In genomic region chr5:85285856-85286255, GRCm38 (mm10) we compare ENCODE assay signal across 24 mouse cellular contexts.
DNase-seq lines count a peak whose midpoint lies in the region; ATAC-seq and TF ChIP-seq lines count a peak whose summit lies in the region.
"Had no signal": no experiment of that assay in that cellular context is flagged by ENCODE, and none has a peak within 500 bp of the region (broad histone marks: within the 10 kb centered on the region; RNA-seq: fewer than 3 reads in every experiment).

No protein-coding gene starts in this region.

- no peak overlapping the region; the same call in 1 of the 2 replicates for H3K27ac ChIP-seq in hindbrain, embryonic 14.5 days
- H3K27ac ChIP-seq: embryonic facial prominence, embryonic 12.5 days; embryonic facial prominence, embryonic 15.5 days; forebrain, embryonic 15.5 days; heart, adult 2 months; heart, embryonic 10.5 days; heart, embryonic 13.5 days; hindbrain, embryonic 12.5 days had no signal

- no peaks in the 10 kb centered on the region for H3K36me3 ChIP-seq in hindbrain, embryonic 14.5 days (replicated peaks; ENCODE audit: control insufficient read depth, insufficient read depth)
- H3K36me3 ChIP-seq: embryonic facial prominence, embryonic 12.5 days; embryonic facial prominence, embryonic 15.5 days; forebrain, embryonic 15.5 days; heart, embryonic 10.5 days; heart, embryonic 13.5 days; hindbrain, embryonic 12.5 days had no signal

- no peak for TF ChIP-seq CTCF in brain, embryonic 14.5 days (IDR thresholded peaks at IDR 0.05; ENCODE audit: borderline replicate concordance, extremely low read depth, insufficient read depth, insufficient read length)

- ATAC-seq in hindbrain, embryonic 14.5 days (ENCODE audit: low FRiP score): no peak
- ATAC-seq in monocyte, adult 5-6 weeks (replicated peaks; ENCODE audit: insufficient number of reproducible peaks, low FRiP score, low TSS enrichment, poor library complexity, severe bottlenecking): no peak
- ATAC-seq: CD4-positive, CD25-positive, alpha-beta regulatory T cell, adult 4 months; forebrain, embryonic 15.5 days; hindbrain, embryonic 16.5 days had no signal

- no peak overlapping the region for H3K4me3 ChIP-seq in hindbrain, embryonic 14.5 days (replicated peaks; ENCODE audit: low read length)
- H3K4me3 ChIP-seq: embryonic facial prominence, embryonic 12.5 days; embryonic facial prominence, embryonic 15.5 days; forebrain, embryonic 15.5 days; heart, adult 2 months; heart, embryonic 10.5 days; heart, embryonic 13.5 days; hindbrain, embryonic 12.5 days had no signal

- 63% methylated on average over 3 of the region's 3 CpGs for WGBS in hindbrain, embryonic 14.5 days

- H3K9me3 ChIP-seq in hindbrain, embryonic 14.5 days (ENCODE audit: control insufficient read depth, low read length): no peaks in the 10 kb centered on the region
- H3K9me3 ChIP-seq: embryonic facial prominence, embryonic 12.5 days; embryonic facial prominence, embryonic 15.5 days; forebrain, embryonic 15.5 days; heart, embryonic 10.5 days; heart, embryonic 13.5 days; hindbrain, embryonic 12.5 days had no signal

- H3K4me2 ChIP-seq in hindbrain, embryonic 14.5 days (replicated peaks): no peak overlapping the region
- H3K4me2 ChIP-seq: embryonic facial prominence, embryonic 12.5 days; embryonic facial prominence, embryonic 15.5 days; forebrain, embryonic 15.5 days; heart, embryonic 13.5 days; hindbrain, embryonic 12.5 days had no signal

- H3K9ac ChIP-seq in hindbrain, embryonic 14.5 days: no peak overlapping the region
- H3K9ac ChIP-seq: embryonic facial prominence, embryonic 12.5 days; embryonic facial prominence, embryonic 15.5 days; forebrain, embryonic 15.5 days; heart, embryonic 13.5 days; hindbrain, embryonic 12.5 days had no signal

- TF ChIP-seq POLR2A in brain, embryonic 14.5 days (IDR thresholded peaks at IDR 0.05; ENCODE audit: borderline replicate concordance, extremely low read depth, insufficient read depth, insufficient read length, poor library complexity, severe bottlenecking): no peak

- no peaks in the 10 kb centered on the region for H3K27me3 ChIP-seq in hindbrain, embryonic 14.5 days (ENCODE audit: control insufficient read depth, insufficient read depth, low read length)
- H3K27me3 ChIP-seq: embryonic facial prominence, embryonic 12.5 days; embryonic facial prominence, embryonic 15.5 days; forebrain, embryonic 15.5 days; heart, embryonic 13.5 days; hindbrain, embryonic 12.5 days had no signal

- no peaks in the 10 kb centered on the region for H3K4me1 ChIP-seq in hindbrain, embryonic 14.5 days (replicated peaks; ENCODE audit: control insufficient read depth, insufficient read depth, low read length)
- H3K4me1 ChIP-seq: embryonic facial prominence, embryonic 12.5 days; embryonic facial prominence, embryonic 15.5 days; forebrain, embryonic 15.5 days; heart, embryonic 10.5 days; heart, embryonic 13.5 days; hindbrain, embryonic 12.5 days had no signal

- DNase-seq in layer of hippocampus, adult 18-20 months (ENCODE audit: low spot score in 2 of 2): peak; percentile 22 to 70
- DNase-seq in layer of hippocampus, postnatal 25 days (ENCODE audit: extremely low spot score in 1 of 2, low spot score in 1 of 2): no peak
- DNase-seq in brain, adult 2 months (ENCODE audit: low read depth, low spot score): peak; percentile 27
- peak; percentile 5 for DNase-seq in brain, embryonic 14.5 days (ENCODE audit: low read depth)
- DNase-seq in layer of hippocampus, adult 9-11 months: peak; percentile 35
- no peak for DNase-seq in hindbrain, embryonic 14.5 days (ENCODE audit: low spot score)
- DNase-seq: adrenal gland, adult 2 months; adrenal gland, postnatal 14 days; cerebellum, adult 18-20 months; cerebellum, adult 9-10 months; cerebellum, postnatal 14 days; gastrocnemius, postnatal 10 days; gastrocnemius, postnatal 36 days; heart, adult 2 months; heart, postnatal 14 days had no signal

Comparison
In these comparisons a context has a peak if more than half of its experiments do, and no peak if none do; other contexts are left out.
1. DNase-seq: peak in layer of hippocampus, adult 18-20 months (2 of 2), brain, adult 2 months (single experiment), brain, embryonic 14.5 days (single experiment) and layer of hippocampus, adult 9-11 months (single experiment); none in layer of hippocampus, postnatal 25 days (0 of 2) and hindbrain, embryonic 14.5 days (single experiment).